Mouse (Mus musculus) CH12.LX (cell line): ENCODE results near the gene Ube2d2b. TPM values are rescaled to one million over a fixed set of nuclear protein-coding genes. Genes with fewer than 3 reads are reported as not detected.
A peak's percentile ranks its signal among the peaks of the same experiment; 100 is the strongest.

Source experiments
- DNase-seq: peaks from one replicate; pipeline ENCODE4 v3.0.0-alpha.2; 2013; ENCODE audit errors: extremely low read depth
- H3K27ac ChIP-seq: 2 replicates; pipeline ENCODE4 v1.5.1; 2012; ENCODE audit warnings: low read depth, mild to moderate bottlenecking, control low read depth, moderate library complexity; ENCODE audit not compliant: insufficient read depth
- H3K27me3 ChIP-seq: replicated peaks from 2 replicates; pipeline ENCODE3; 2012; ENCODE audit warnings: inconsistent platforms
- H3K36me3 ChIP-seq, 2 experiments: replicated peaks in 1 of 2; 2 replicates each; pipeline versions ENCODE3 to v1.6.1; 2012; ENCODE audit warnings: inconsistent platforms in 1 of 2, low read length in 1 of 2, mild to moderate bottlenecking in 1 of 2, mixed read lengths in 1 of 2, moderate library complexity in 1 of 2; ENCODE audit not compliant: control insufficient read depth in 1 of 2, insufficient read depth in 1 of 2
- H3K4me1 ChIP-seq, 2 experiments: 2 replicates each; pipeline ENCODE4 v1.6.1; 2012; ENCODE audit warnings: inconsistent platforms in 1 of 2, moderate library complexity in 1 of 2; ENCODE audit not compliant: insufficient read depth in 2 of 2, control insufficient read depth in 1 of 2
- H3K4me2 ChIP-seq: 2 replicates; pipeline ENCODE4 v1.6.1; 2012; ENCODE audit warnings: low read depth, mild to moderate bottlenecking, control low read depth; ENCODE audit not compliant: poor library complexity, insufficient read depth, severe bottlenecking
- H3K4me3 ChIP-seq, 3 experiments: fragments of 150-350 bp in 1 of 3; sonication (generic) in 1 of 3; replicated peaks in 1 of 3; 2 replicates each; pipeline versions ENCODE3 to v1.5.1; 2011 to 2012; ENCODE audit warnings: low read depth in 2 of 3, low read length in 2 of 3, mild to moderate bottlenecking in 2 of 3, moderate library complexity in 2 of 3, control low read depth in 1 of 3, improper control_type of control experiment in 1 of 3, inconsistent platforms in 1 of 3, mixed read lengths in 1 of 3; ENCODE audit not compliant: poor library complexity in 1 of 3
- H3K79me2 ChIP-seq: replicated peaks from 2 replicates; pipeline ENCODE4 v1.6.1; 2012; ENCODE audit warnings: mild to moderate bottlenecking, moderate library complexity; ENCODE audit not compliant: control insufficient read depth, poor library complexity, insufficient read depth, severe bottlenecking; ENCODE audit errors: extremely low read depth
- H3K9ac ChIP-seq: 2 replicates; pipeline ENCODE4 v1.6.1; 2012; ENCODE audit warnings: low read depth, mild to moderate bottlenecking, control low read depth, moderate library complexity; ENCODE audit not compliant: insufficient read depth
- H3K9me3 ChIP-seq: replicated peaks from 2 replicates; pipeline ENCODE3; 2012; ENCODE audit warnings: low read length, inconsistent platforms, mixed read lengths
- CHD2 ChIP-seq: IDR thresholded peaks from 2 replicates; pipeline ENCODE4 v1.6.1; 2011; ENCODE audit warnings: low read length, improper control_type of control experiment
- CTCF ChIP-seq, 2 experiments: IDR thresholded peaks in 1 of 2; conservative IDR thresholded peaks in 1 of 2; 2 replicates each; pipeline ENCODE4 v1.5.1; 2011 to 2012; ENCODE audit warnings: low read depth in 2 of 2, low read length in 2 of 2, improper control_type of control experiment in 1 of 2, inconsistent platforms in 1 of 2, mild to moderate bottlenecking in 1 of 2, moderate library complexity in 1 of 2
- E2F4 ChIP-seq: IDR thresholded peaks from 2 replicates; pipeline ENCODE4 v1.6.1; 2011; ENCODE audit warnings: low read depth, low read length, improper control_type of control experiment; ENCODE audit not compliant: insufficient replicate concordance
- ELF1 ChIP-seq: IDR thresholded peaks from 2 replicates; pipeline ENCODE4 v1.6.1; 2014; ENCODE audit warnings: low read depth, mild to moderate bottlenecking, inconsistent platforms, low read length, improper control_type of control experiment
- ETS1 ChIP-seq: conservative IDR thresholded peaks from 2 replicates; pipeline ENCODE4 v1.6.1; 2012; ENCODE audit warnings: low read depth, mild to moderate bottlenecking, inconsistent platforms, low read length, improper control_type of control experiment, moderate library complexity
- GABPA ChIP-seq: IDR thresholded peaks from 2 replicates; pipeline ENCODE4 v1.6.1; 2012; ENCODE audit warnings: low read depth, low read length, improper control_type of control experiment, inconsistent platforms; ENCODE audit not compliant: insufficient replicate concordance
- HCFC1 ChIP-seq: IDR thresholded peaks from 2 replicates; pipeline ENCODE4 v1.6.1; 2012; ENCODE audit warnings: low read depth, mild to moderate bottlenecking, inconsistent platforms, low read length, improper control_type of control experiment
- IRF4 ChIP-seq: IDR thresholded peaks from 2 replicates; pipeline ENCODE4 v1.6.1; 2014; ENCODE audit warnings: low read depth, mild to moderate bottlenecking, inconsistent platforms, low read length, improper control_type of control experiment
- JUN ChIP-seq: IDR thresholded peaks from 2 replicates; pipeline ENCODE4 v1.6.1; 2011; ENCODE audit warnings: low read depth, mild to moderate bottlenecking, low read length, improper control_type of control experiment, moderate library complexity; ENCODE audit not compliant: insufficient read depth
- JUND ChIP-seq: conservative IDR thresholded peaks from 2 replicates; pipeline ENCODE4 v1.6.1; 2011; ENCODE audit warnings: low read depth, low read length, improper control_type of control experiment
- MAX ChIP-seq: IDR thresholded peaks from 2 replicates; pipeline ENCODE4 v1.6.1; 2011; ENCODE audit warnings: low read length, improper control_type of control experiment
- MXI1 ChIP-seq: IDR thresholded peaks from 2 replicates; pipeline ENCODE4 v1.6.1; 2011; ENCODE audit warnings: mild to moderate bottlenecking, low read depth, low read length, improper control_type of control experiment
- NELFE ChIP-seq: IDR thresholded peaks from 2 replicates; pipeline ENCODE4 v1.6.1; 2011; ENCODE audit warnings: low read depth, low read length, improper control_type of control experiment
- NRF1 ChIP-seq: IDR thresholded peaks from 2 replicates; pipeline ENCODE4 v1.6.1; 2014; ENCODE audit warnings: low read depth, mild to moderate bottlenecking, inconsistent platforms, low read length, improper control_type of control experiment, moderate library complexity
- POLR2A ChIP-seq: IDR thresholded peaks from 2 replicates; pipeline ENCODE4 v1.6.1; 2011; ENCODE audit warnings: low read depth, mild to moderate bottlenecking, improper control_type of control experiment, low read length
- RAD21 ChIP-seq: IDR thresholded peaks from 2 replicates; pipeline ENCODE4 v1.6.1; 2011; ENCODE audit warnings: low read depth, mild to moderate bottlenecking, low read length, improper control_type of control experiment, moderate library complexity
- SMC3 ChIP-seq: IDR thresholded peaks from 2 replicates; pipeline ENCODE4 v1.6.1; 2011; ENCODE audit warnings: low read depth, low read length, improper control_type of control experiment
- TBP ChIP-seq: conservative IDR thresholded peaks from 2 replicates; pipeline ENCODE4 v1.6.1; 2011; ENCODE audit warnings: low read depth, low read length, improper control_type of control experiment
- USF1 ChIP-seq: IDR thresholded peaks from 2 replicates; pipeline ENCODE4 v1.6.1; 2014; ENCODE audit warnings: low read depth, mild to moderate bottlenecking, inconsistent platforms, low read length, improper control_type of control experiment
- USF2 ChIP-seq: conservative IDR thresholded peaks from 2 replicates; pipeline ENCODE4 v1.6.1; 2011; ENCODE audit warnings: low read depth, low read length, improper control_type of control experiment
- ZKSCAN1 ChIP-seq: IDR thresholded peaks from 2 replicates; pipeline ENCODE4 v1.6.1; 2012; ENCODE audit warnings: low read depth, inconsistent platforms, low read length, improper control_type of control experiment, borderline replicate concordance
- ZMIZ1 ChIP-seq: IDR thresholded peaks from 2 replicates; pipeline ENCODE4 v1.6.1; 2012; ENCODE audit warnings: low read depth, mild to moderate bottlenecking, inconsistent platforms, low read length, improper control_type of control experiment
- dilution Hi-C: fragments of 300-500 bp; cut with MboI; formaldehyde crosslinking; loops from 2 replicates; pipeline ENCODE4 v1.14.3; 2020; ENCODE audit warnings: low sequenced_read_pairs; ENCODE audit not compliant: extremely low pct_unique_long_range_greater_than_20kb, extremely low pct_ligation_motif_present
- in situ Hi-C: fragments of 300-500 bp; cut with MboI; formaldehyde crosslinking; loops from 3 replicates; pipeline ENCODE4 v1.14.3; 2019; ENCODE audit warnings: low sequenced_read_pairs, low pct_ligation_motif_present, low pct_unique_long_range_greater_than_20kb, mixed read lengths
- polyA plus RNA-seq: library from polyadenylated mRNA; unstranded; fragments of >175 nt; gene quantifications from 2 replicates; pipeline ENCODE4 v1.2.1, GENCODE M21; 2012; ENCODE audit warnings: low read depth; ENCODE audit not compliant: insufficient read length
- total RNA-seq, 2 experiments: library from RNA; depleted of rRNA; stranded (reverse); fragments of 300-350 nt in 1 of 2; fragments of >200 nt in 1 of 2; gene quantifications; 2 replicates each; pipeline ENCODE4 v1.2.3; 2012 to 2014

Gene Ube2d2b
- total RNA-seq (2012; rRNA removed): not detected in 2 replicates
- total RNA-seq (2014; rRNA removed): not detected in 2 replicates
- polyA plus RNA-seq: not detected in 2 replicates

GRCm38 (mm10) chr5:107829998-107830560 is at the start of gene Ube2d2b:
Gene Ube2d2b (plus strand): TSS chr5:107830099.
- H3K9me3 ChIP-seq: no peaks in the 10 kb centered on the region
- TF ChIP-seq JUND: no peak
- no peak for TF ChIP-seq ZMIZ1
- no peak for TF ChIP-seq CHD2
- no peak for TF ChIP-seq JUN
- TF ChIP-seq ELF1: no peak
- no peak for TF ChIP-seq GABPA
- no peak for TF ChIP-seq MAX
- TF ChIP-seq USF2: no peak
- TF ChIP-seq E2F4: no peak
- no peak for TF ChIP-seq NRF1
- TF ChIP-seq ZKSCAN1: no peak
- TF ChIP-seq HCFC1: no peak
- TF ChIP-seq MXI1: no peak
- no peak for TF ChIP-seq ETS1
- TF ChIP-seq IRF4: no peak
- no peak for TF ChIP-seq USF1
- TF ChIP-seq CTCF (conservative IDR thresholded peaks at IDR 0.05 in 1 of 2, IDR thresholded peaks at IDR 0.05 in 1 of 2; ENCODE audit: low read depth in 2 of 2, low read length in 2 of 2): no peak
- TF ChIP-seq NELFE: no peak
- no peak for TF ChIP-seq TBP
- peaks cover 0 to 6% of the 10 kb centered on the region in 2 experiments for H3K36me3 ChIP-seq
- H3K27me3 ChIP-seq: no peaks in the 10 kb centered on the region
- H3K79me2 ChIP-seq: no peaks in the 10 kb centered on the region
- dilution Hi-C loops (no loop called here), in situ Hi-C loops (no loop called here)
- no peak within 1 kb of the TSS for H3K4me2 ChIP-seq
- DNase-seq: no peak
- H3K27ac ChIP-seq: no peak within 1 kb of the TSS
- H3K9ac ChIP-seq: no peak within 1 kb of the TSS
- H3K4me3 ChIP-seq: no peak within 1 kb of the TSS
- H3K4me1 ChIP-seq: peaks cover 0 to 5% of the 10 kb centered on the region in 2 experiments; a peak in 2 of 4 replicates

DNA sequence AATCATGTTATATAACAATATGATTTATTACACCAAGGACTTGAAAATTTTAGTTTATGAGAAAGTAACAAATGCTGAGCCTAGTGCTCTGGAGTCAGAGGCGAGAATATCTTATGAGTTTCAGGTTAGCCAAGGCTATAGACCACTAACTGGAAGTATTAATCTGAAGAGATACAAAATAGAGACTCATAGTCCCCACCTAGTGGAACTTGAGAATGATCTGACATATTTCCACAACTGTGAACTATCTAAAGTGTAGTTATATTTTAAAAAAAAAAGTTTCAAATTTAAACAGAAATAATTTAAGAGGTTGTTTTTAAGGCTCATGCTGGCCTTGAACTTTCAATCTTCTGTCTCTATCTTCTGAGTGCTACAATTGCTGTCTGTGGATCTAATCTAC is 47.5 kb upstream of the Ube2d2b start:
- dilution Hi-C loops: no loop called here
- peaks cover 0 to 6% of the 10 kb centered on the region in 2 experiments; a peak in 2 of 4 replicates for H3K4me1 ChIP-seq
- H3K4me3 ChIP-seq: no peak overlapping the region
- H3K27me3 ChIP-seq: no peaks in the 10 kb centered on the region
- no peak overlapping the region for H3K27ac ChIP-seq
- H3K9ac ChIP-seq: no peak overlapping the region
- peaks cover 0 to 16% of the 10 kb centered on the region in 2 experiments for H3K36me3 ChIP-seq
- TF ChIP-seq SMC3 (peak; percentile 46), POLR2A (no peak), ETS1 (no peak), CTCF (conservative IDR thresholded peaks at IDR 0.05 in 1 of 2, IDR thresholded peaks at IDR 0.05 in 1 of 2; ENCODE audit: low read depth in 2 of 2, low read length in 2 of 2) (peak in 1 of 2 experiments; percentile 52; a peak in 2 of 4 replicates), RAD21 (peak; percentile 53)
- TF ChIP-seq, all 38 proteins: peak for 3
- in situ Hi-C loops: loop anchor here (5.0 kb wide), 1 partner anchor 165 kb away; no protein-coding TSS in a partner anchor
- Histone ChIP-seq H3K4me2 (no peak overlapping the region), H3K79me2 (no peaks in the 10 kb centered on the region), H3K9me3 (no peaks in the 10 kb centered on the region)
- DNase-seq: no peak
